Mouse (Mus musculus) spleen, adult 12 weeks (tissue): ENCODE measurements around the gene Dcdc2b.
A peak's percentile ranks its signal among the peaks of the same experiment; 100 is the strongest.

Experiments
- DNase-seq: peaks from one replicate; pipeline ENCODE4 v3.0.0; 2022; ENCODE audit warnings: low spot score

The Dcdc2b gene

DNA sequence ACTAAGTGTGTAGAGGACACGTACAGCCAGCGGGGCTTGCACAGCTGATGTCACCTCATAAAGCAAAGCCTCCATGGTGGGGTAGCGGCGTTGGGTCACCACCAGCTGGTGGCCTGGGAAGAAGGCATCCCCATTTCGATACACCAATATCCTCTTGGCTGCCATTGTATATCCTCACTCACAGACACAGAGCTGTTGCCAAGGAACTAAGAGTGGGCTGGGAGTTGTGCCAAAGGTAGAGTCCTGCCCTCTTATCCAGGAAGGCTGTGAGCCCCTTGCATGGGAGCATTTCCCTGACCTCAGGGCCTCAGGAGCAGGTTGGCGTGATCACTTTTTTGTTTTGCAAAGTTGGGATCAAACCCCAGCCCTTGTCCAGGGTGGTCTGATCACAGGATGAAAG is at the start of gene Dcdc2b:
TSS of gene Dcdc2b (minus strand) at position 165 of the 400 bp plus-strand sequence.
- no peak for DNase-seq

- DNase-seq, result no peak
Measured at GRCm38 (mm10) chr4:129662255-129662813, 48.3 kb upstream of the Dcdc2b start.

DNA sequence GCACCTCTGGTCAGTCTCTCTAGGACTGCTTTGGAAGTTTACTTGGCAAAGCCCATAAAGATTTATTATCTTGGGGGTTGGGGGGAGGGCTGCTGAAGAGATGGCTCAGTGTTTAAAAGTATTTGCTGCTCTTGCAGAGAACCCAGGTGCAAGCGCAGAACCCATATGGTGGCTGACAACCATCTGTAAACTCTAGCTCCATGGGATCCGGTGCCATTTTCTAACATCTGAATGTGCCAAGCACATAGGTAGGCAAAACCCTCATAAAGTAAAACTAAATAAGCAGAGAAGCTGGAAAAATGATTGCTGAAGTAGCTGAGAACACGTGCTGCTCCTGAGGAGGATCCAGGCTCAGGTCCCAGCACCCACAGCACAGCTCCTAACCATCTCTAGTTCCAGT is 47.5 kb upstream of the Dcdc2b start:
- no peak for DNase-seq

- DNase-seq, result no peak
Measured at GRCm38 (mm10) chr4:129654770-129655169, 40.7 kb upstream of the Dcdc2b start.

- no peak for DNase-seq
Measured at GRCm38 (mm10) chr4:129650359-129650758, 36.3 kb upstream of the Dcdc2b start.

GRCm38 (mm10) chr4:129648656-129649055 is 34.6 kb upstream of the Dcdc2b start:
- DNase-seq, result no peak

DNA sequence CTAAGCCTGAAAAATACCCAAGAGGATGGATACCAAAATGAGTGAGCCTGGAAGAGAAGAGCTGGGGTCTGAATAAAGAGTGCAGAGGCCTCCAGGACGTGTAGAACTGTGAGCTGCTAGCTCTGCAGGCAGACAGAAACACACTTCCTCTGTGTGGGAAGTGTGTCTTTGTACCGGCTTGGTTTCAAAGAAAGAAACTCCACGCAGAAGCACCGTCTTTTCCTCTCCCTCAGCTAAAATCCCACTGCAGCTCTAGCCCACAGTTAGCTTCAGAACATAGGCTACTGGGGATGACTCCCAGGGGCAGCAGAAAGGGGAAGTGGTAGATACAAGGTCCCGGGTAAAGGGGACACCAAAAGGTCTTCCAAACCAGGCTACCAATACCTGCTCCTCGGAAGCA is 31.1 kb upstream of the Dcdc2b start:
- no peak for DNase-seq

- no peak for DNase-seq
Measured at GRCm38 (mm10) chr4:129641756-129642155, 27.7 kb upstream of the Dcdc2b start.

DNA sequence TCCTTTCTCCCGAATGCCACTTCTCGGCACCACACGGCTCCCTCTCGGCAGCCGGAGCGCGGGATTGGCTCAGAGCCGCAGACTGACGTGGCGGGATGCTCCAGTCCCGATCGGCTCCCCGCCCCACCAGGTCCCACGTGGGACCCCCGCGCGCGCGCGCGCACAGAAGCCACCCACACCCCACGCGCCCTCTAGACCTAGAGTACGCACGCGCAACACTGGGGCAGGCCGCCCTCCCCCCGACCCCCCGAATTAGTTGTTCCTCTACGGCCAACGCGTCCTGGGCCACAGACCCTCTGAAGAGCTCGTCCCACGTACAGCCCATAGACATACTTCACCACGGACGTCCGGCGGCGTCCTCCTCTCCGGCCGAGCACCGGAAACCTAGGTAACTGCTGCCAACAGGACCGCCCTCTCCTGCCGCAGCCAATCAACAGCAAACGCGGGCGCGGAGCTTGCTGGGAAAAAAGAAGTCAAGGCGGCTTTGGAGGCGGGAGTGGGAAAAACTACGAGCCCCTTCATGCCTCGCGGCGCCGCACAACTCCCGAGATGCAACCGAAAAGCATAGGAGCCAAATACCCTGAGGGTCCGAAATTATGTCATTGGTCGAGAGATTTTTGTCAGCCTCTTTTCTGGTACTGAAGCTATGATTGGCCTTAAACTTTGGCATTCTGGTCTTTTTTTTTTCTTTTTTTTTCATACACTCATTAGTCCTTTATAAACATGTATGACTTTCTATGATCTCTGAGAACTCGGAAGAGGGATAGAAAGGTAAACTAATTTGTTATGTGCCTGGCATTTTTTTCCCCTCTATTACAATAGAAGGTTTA is 26.8 kb upstream of the Dcdc2b start, which contains the start of gene Txlna:
TSS of gene Txlna (minus strand) at position 428 of the 830 bp plus-strand sequence.
- peak; percentile 91 for DNase-seq

- DNase-seq, result no peak
Measured at GRCm38 (mm10) chr4:129640101-129640637, 26.1 kb upstream of the Dcdc2b start.

DNA sequence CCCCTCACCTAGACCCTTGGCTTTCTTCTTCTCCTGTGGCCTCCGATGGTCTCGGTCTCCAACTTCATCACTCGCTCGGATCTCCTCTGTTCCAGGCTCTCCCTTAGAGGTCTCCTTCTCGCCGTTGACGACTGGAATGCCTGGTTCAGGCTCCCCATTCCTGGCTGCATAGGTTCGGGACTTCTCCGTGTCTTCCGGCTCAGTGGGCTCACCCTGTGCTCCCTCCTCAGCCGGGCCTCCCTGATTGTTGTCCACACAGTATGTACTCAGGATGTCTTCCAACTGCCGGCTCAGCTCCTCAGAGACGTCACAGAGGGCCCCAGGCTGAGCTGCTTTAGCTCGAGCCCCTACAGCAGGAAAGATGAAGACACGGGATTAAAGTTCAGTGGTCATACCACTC is 25.2 kb upstream of the Dcdc2b start:
- DNase-seq, result no peak

DNA sequence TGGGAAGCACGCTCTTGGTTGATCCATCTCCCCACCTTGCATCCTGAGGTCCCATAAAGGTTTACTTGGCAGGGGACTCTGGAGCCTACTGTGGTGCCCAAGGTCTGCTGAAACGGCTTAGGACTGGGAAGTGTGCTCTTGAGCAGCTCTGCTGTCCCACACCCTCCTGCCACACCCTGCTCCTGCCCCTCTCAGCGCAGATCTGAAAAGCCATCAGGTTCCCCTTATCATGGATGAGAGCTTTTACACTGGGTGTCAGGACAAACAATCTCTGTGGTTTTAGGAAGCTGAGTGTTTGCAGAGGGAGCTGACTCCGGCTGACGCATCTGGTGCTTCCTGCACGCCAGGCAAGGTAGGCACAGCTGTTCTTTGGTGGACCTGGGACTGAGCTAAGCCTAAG is 19.8 kb upstream of the Dcdc2b start:
- no peak for DNase-seq

DNA sequence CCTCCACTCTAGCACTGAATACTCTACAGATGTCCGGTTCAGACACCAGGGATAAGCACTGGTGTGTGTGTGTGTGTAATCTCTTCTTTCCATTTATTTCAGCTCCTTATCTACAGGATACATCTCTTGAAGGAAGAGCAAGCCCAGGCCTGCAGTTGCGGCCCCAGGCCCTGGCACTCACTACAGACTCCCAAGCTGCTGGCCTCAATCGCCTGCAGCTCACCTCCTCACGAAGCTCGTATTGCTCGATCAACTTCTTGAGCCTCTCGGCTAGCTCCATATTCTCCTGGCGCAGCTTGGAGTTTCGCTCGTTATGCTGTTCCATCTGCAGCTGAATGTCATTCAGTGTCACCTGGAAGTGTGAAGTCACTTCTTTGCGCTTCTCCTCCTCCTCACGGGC is 17.8 kb upstream of the Dcdc2b start:
- no peak for DNase-seq

DNA sequence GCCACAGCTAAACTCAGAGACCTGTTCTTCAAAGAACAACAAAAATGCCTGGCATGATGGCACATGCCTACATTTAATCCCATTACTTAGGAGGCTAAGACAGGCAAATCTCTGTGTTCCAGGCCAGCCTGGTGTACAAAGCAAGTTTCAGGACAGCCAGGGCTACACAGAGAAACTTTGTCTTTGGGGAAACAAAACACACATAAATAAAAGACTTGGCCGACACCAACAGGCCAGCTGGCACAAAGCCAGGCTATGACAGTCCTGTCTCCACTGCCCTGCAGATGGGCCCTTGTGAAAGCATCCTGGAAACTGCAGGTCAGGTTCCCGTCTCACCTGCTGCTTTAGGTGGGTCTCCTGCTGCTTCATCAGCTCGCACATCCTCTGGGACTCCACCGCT is 16.9 kb upstream of the Dcdc2b start:
- DNase-seq, result no peak

GRCm38 (mm10) chr4:129626035-129626434 is 12.0 kb upstream of the Dcdc2b start:
- DNase-seq, result no peak

DNA sequence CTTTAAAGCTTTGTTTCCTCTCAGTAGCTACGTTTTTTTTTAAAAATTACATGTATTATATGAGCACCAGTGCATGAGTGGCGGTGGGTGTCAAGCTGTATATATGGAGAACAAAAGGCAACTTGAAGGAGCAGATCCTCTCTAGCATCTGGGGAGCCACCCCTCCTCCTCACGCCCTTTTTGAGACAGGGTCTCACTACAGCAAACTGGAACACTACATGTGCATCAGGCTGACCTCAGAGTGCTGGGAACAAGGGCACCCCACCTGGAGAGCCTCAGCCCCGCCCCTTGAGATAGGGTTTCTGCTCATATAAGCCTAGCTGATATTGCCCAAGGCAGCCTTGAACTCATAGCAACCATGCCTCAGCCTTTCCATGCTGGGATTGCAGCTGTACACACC is 11.4 kb upstream of the Dcdc2b start:
- no peak for DNase-seq

DNA sequence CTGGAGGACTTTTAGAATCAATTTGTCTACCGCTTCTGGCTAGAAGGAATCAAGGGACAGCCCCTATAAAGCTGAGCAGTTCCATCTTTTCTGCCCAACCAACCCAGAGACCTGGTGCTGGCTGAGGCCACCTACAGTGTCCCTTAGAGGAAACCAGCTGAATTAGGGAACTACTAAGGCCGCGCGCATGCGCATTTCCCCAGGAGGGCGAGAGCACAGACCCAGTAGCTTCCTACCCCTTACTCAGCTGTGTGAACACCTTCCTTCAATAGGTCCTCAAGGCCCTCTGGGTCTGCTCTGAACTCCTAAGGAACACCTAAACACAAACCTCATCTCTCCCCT is 10.9 kb upstream of the Dcdc2b start:
- no peak for DNase-seq

DNA sequence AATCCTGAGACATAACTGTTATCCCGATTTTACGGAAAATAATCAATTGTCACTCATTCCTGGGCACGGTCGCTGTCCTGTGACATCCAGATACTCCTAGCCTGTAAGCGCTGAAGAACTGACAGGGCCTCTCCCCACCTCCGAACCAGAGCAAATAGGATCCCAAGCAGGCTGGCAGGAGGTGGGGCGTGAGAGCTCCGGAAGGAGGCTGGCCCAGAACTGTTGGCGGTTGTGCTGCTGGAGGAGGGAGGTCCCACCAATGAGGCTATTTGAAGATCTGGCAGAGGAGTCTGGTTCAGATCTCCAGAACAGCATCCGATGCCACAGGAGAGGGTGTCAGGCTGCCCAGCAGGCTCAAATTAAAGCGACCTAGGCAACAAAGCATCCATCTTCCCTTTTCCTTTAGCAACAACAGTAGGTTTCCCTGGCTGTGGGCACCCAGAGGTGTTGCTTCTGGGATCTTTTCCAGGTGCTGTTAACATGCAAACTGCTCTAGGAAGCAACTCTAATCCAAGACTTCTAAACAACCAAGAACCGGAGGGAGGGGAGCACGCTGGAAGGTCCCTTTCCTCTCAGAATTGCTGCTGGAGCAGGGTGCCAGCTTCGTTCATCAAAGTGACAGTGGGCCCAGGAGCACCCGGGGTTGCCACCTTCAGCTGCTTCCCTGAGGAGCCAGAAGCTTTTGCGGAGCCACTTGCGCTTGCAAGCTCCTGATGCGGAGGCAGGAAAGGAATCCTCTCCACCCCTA is 10.4 kb upstream of the Dcdc2b start:
- DNase-seq, result peak; percentile 76

- DNase-seq, result no peak
Measured at GRCm38 (mm10) chr4:129623681-129624091, 9.6 kb upstream of the Dcdc2b start, which contains the start of gene Ccdc28b. Gene Ccdc28b, minus strand, starts transcription at chr4:129623947.

DNA sequence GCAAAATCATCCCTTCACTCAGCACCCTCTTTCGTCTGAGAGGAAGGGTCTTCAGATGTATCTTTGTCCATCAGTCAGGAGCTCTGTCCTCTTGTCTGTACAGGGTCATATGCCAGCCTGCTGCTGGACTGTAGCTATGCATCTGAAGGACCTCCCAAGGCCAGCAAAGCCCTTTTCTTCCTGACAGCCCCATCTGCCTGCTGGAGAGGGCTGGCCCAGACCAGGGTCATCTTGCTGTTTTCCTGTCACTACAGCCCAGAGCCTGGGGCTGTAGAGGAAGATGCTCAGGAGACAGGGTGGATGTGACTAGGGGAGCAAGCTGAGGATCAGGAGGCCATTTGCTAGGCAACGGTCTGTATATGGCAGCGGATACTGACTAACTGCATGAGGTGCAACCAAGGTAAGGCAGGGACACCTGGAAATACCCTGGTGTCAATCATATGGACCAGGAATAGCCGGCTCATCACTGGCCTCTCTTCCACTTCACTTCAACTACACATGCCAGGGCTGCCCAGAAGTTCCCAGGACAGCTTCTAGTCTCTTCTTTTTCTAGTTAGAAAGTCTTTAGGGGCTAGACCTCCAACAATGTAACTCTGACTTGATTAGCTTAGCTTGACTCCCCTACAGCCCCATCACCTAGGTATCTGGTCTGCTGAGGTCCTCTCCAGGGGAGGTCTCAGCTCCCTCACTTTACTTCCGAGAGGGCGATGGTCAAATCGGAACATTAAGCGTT is 8.9 kb upstream of the Dcdc2b start:
- DNase-seq, result no peak

DNA sequence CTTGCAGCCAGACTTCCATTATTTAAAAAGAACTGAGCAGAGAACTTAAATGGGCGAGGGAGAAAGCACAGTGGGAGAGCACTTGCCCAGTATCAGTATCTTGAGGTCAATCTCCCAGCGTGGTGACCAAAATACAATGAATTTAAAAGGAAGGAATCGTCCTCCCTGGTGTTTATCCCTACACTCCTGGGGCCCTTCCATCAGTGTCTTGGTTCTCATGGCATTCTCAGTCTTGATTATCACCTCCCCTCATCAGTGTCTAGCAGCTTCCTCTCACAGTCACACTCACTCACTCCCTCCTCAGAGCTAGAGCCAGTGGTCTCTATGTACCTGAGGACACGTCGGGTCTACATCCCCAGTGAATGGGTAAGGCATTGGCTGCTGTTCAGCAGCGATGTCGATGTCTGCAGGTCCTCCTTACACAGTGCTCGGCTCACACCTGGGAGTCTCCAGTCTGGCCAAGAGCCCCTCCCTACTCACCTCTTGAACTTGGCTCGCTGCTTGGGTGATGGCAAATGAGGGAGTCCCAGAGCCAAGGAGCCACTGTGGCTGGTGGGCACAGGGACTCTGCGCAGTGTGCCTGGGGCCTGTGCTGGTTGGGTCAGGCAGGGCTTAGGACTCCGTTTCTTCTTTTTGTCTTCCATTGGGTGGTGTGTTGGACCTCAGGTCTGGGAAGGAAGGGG is 8.2 kb upstream of the Dcdc2b start:
- DNase-seq, result no peak
